Mouse (Mus musculus): Measurements from ENCODE around the gene Slc7a1. TPM values are rescaled to one million over a fixed set of nuclear protein-coding genes. Genes with fewer than 3 reads are reported as not detected.
A peak's percentile ranks its signal among the peaks of the same experiment; 100 is the strongest.

Slc7a1 gene
- polyA plus RNA-seq, 1 experiment from 2014 or later: 48.5 TPM

DNA sequence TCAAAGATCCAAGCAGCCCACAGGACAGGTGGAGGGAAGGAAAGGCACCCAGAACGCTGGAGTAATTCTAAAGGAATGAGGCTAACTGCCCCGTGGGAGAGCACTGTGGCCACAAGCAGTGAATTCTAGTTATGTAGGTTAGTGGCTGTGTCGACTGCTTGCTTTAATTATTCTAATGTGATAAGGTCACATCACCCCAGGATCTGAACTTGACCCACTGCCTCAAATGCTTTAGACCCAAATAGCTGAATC lies 38.0 kb downstream of the Slc7a1 start:
- no peak overlapping the region for H3K4me2 ChIP-seq
- H3K4me3 ChIP-seq: no peak overlapping the region
- no peaks in the 10 kb centered on the region for H3K4me1 ChIP-seq (replicated peaks)
- H3K9ac ChIP-seq: no peak overlapping the region
- H3K9me3 ChIP-seq: no peaks in the 10 kb centered on the region
- no peak for ATAC-seq (ENCODE audit: low FRiP score, low read depth)
- H3K27me3 ChIP-seq: no peaks in the 10 kb centered on the region
- WGBS: 61% methylated on average over 3 of the region's 3 CpGs
- H3K27ac ChIP-seq (replicated peaks): no peak overlapping the region
- no peaks in the 10 kb centered on the region for H3K36me3 ChIP-seq

DNA sequence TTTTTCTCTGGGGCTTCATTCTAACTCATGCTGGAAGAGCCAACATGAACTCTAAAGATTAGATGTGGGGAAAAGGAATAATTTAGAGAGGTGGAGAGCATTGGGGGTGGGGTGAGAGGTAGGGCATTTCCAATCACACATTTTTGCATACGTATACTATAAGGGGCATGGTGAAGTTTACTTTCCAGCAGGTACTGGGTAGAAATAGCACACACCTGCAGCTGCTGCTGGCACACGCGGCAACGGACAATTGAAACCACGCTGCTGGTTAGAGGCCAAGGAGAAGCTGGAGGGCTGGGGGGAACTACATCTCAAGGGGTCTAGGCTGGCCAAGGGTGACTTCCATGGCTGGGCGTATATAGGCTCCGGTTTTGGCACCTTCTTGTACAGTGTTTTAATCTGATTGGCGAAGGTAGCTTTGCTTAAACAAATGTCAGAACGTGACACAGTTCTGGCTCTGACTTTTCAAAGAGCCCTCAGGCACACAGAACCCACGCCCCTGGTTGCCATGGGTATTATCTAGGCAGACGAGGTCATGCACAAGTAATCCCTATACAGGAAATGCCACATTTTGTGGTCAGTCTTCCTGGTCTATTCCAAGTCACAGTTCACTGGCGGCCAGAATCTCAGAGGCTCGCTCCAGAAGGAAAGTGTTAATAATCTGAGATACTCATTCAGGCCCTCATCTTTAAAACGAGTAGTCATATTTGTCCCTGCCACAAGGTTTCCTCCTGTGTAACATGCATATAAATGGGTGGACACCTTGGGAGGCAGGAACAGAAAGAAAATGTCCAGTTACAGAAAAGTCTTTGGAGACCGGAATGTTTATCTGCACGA lies 38.6 kb downstream of the Slc7a1 start:
- H3K27ac ChIP-seq (replicated peaks): no peak overlapping the region
- 76% methylated on average over 16 of the region's 16 CpGs for WGBS
- no peaks in the 10 kb centered on the region for H3K9me3 ChIP-seq
- no peak for ATAC-seq (ENCODE audit: low FRiP score, low read depth)
- H3K27me3 ChIP-seq: no peaks in the 10 kb centered on the region
- H3K4me2 ChIP-seq: no peak overlapping the region
- no peak overlapping the region for H3K4me3 ChIP-seq
- no peaks in the 10 kb centered on the region for H3K36me3 ChIP-seq
- no peaks in the 10 kb centered on the region for H3K4me1 ChIP-seq (replicated peaks)
- H3K9ac ChIP-seq: no peak overlapping the region

DNA sequence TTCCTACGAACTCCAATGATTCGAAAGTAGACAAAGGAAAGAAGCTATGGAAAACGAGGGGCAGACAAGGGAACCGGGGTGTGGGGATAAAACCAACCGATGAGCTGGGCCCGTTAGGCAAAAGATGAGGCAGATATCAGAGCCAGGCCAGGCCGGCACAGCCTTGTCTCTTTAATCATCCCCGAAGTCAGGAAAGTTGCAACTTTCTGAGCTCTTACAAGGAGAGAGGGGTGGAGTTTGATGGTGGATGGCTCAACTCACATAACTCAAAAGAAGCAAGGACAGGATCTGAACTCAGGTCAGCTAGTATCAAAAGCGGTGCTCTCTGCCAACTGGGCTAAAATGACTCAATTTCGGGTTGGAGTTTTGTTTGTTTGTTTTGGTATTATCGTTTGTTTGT lies 40.6 kb downstream of the Slc7a1 start:
- 94% methylated on average over 11 of the region's 11 CpGs for WGBS
- H3K9me3 ChIP-seq: no peaks in the 10 kb centered on the region
- no peaks in the 10 kb centered on the region for H3K27me3 ChIP-seq
- H3K4me3 ChIP-seq: no peak overlapping the region
- H3K27ac ChIP-seq (replicated peaks): no peak overlapping the region
- no peak for ATAC-seq (ENCODE audit: low FRiP score, low read depth)
- H3K36me3 ChIP-seq: no peaks in the 10 kb centered on the region
- no peak overlapping the region for H3K4me2 ChIP-seq
- no peaks in the 10 kb centered on the region for H3K4me1 ChIP-seq (replicated peaks)
- H3K9ac ChIP-seq: no peak overlapping the region

DNA sequence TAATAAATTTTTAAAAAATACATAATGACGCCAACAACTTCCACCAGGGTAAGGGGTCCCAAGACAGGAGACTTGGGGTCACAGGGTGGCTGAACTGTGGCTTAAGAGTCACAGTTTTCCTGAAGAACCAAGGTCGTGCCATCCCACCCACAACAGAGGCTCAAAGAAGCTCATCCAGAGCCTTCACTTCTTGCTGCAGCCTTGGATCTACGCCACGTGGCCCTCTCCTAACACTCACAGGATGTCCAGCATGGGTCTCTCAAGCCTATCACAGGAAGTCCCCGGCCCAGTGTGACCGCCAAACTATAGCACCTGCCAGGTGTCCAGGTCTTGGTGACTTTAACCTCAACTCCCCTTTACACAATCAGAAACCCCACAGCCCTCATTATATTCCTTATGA lies 42.5 kb downstream of the Slc7a1 start:
- H3K27me3 ChIP-seq: no peaks in the 10 kb centered on the region
- no peaks in the 10 kb centered on the region for H3K36me3 ChIP-seq
- H3K4me1 ChIP-seq (replicated peaks): no peaks in the 10 kb centered on the region
- no peak overlapping the region for H3K27ac ChIP-seq (replicated peaks)
- no peak overlapping the region for H3K4me2 ChIP-seq
- 88% methylated on average over 6 of the region's 6 CpGs for WGBS
- H3K4me3 ChIP-seq: no peak overlapping the region
- H3K9ac ChIP-seq: no peak overlapping the region
- ATAC-seq (ENCODE audit: low FRiP score, low read depth): no peak
- H3K9me3 ChIP-seq: no peaks in the 10 kb centered on the region

DNA sequence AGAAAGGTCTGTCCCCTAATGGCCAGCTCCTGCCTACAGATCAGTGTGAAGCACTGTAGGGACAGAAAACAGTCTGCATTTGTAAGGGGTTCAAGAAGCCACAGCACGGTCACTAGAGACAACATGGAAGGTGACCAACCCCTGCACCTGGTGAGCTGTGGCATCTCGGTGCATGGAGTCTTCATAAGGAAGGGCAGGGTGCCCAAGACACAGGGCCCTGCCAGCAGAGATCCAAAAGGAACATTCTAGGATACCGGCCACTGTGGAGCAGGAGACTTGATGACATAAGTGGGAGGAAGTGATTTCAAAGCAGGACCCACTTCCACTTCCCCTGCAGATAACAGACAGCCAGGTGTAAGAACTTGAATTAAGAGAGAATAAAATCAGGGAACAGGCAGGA lies 43.9 kb downstream of the Slc7a1 start:
- Histone ChIP-seq H3K27ac (replicated peaks) (no peak overlapping the region), H3K9me3 (no peaks in the 10 kb centered on the region), H3K27me3 (no peaks in the 10 kb centered on the region), H3K4me1 (replicated peaks) (no peaks in the 10 kb centered on the region), H3K4me3 (no peak overlapping the region), H3K9ac (no peak overlapping the region), H3K4me2 (no peak overlapping the region), H3K36me3 (no peaks in the 10 kb centered on the region)
- 97% methylated on average over 3 of the region's 3 CpGs for WGBS
- ATAC-seq (ENCODE audit: low FRiP score, low read depth): no peak

DNA sequence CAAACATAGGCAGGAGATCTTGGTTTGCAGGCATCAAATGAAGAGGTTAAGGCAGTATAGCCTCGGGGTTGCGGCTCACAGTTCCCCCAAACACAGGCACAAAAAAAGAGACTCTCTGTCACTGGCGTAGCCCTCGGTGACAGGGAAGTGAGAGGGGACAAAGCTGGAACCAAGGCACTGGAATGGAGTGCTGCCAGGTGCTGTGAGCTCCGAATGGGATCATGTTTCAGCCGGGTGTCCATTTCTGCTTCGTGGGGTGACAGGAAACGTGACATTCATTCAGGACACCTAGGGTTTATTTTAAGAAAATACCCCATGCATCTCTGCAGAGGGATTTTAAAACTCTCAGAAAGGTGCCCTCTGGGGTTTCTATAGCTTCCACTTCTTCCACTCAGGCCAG lies 45.2 kb downstream of the Slc7a1 start:
- Histone ChIP-seq H3K4me2 (no peak overlapping the region), H3K27me3 (no peaks in the 10 kb centered on the region), H3K9me3 (no peaks in the 10 kb centered on the region), H3K4me1 (replicated peaks) (peaks cover 7% of the 10 kb centered on the region), H3K4me3 (no peak overlapping the region), H3K9ac (no peak overlapping the region), H3K27ac (replicated peaks) (no peak overlapping the region), H3K36me3 (no peaks in the 10 kb centered on the region)
- no peak for ATAC-seq (ENCODE audit: low FRiP score, low read depth)
- WGBS: 65% methylated on average over 8 of the region's 8 CpGs

DNA sequence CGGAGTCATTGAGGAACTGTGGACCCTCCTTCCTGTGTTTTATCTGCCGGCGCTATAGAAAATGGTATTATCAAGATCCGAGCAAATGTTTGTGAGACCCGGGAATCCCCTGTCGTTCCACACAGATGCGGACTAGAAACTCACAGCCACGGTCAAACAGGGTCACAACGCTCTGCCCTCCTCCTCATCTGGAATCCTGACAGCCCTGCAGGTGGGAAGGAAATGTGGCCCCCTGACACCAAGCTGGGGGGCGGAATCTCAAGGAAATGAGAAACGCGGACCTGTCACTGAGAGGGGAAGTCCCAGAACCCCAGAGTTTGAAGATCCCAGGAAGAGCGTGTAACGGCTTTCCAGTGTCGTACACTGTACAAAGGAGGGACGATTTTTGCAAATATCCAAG lies 46.3 kb downstream of the Slc7a1 start:
- Histone ChIP-seq H3K27me3 (no peaks in the 10 kb centered on the region), H3K9ac (no peak overlapping the region), H3K4me2 (no peak overlapping the region), H3K9me3 (no peaks in the 10 kb centered on the region), H3K27ac (replicated peaks) (no peak overlapping the region), H3K4me3 (no peak overlapping the region), H3K36me3 (no peaks in the 10 kb centered on the region), H3K4me1 (replicated peaks) (peaks cover 13% of the 10 kb centered on the region)
- 78% methylated on average over 16 of the region's 16 CpGs for WGBS
- ATAC-seq (ENCODE audit: low FRiP score, low read depth): no peak

DNA sequence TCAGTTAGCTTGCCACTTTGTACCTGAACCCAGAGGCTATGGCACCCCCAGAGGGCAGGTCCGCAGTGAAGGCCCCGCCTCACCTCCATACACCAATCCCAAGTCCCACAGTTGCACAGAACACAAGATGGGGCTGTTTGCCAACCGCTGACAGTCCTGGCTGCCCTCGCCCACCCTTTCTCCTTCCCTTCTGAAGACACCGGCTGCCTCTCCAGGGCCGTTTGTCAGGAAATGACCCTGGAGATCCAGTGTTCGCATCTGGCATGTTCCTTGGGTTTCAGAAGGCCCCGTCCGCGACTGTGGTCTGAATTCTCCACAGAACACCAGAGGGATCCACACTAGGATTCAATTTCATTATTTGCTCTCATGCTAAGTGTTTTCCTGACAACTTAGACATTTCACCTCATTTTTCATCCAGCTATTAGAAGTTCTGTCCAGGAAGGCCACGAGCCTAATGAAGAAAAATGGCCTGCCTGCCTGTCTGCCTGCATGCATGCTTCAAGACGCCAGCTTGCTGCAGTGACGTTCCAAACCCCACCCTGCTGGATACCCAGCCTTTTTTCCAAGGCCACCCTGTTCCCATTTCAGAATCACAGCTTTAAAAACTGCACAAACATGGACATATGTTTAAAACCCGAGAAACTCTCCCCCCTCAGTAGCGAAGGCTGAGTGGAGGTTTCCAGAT lies 50.2 kb downstream of the Slc7a1 start:
- H3K4me2 ChIP-seq: no peak overlapping the region
- 45% methylated on average over 15 of the region's 15 CpGs for WGBS
- H3K4me1 ChIP-seq (replicated peaks): peaks cover 13% of the 10 kb centered on the region
- H3K9me3 ChIP-seq: no peaks in the 10 kb centered on the region
- ATAC-seq (ENCODE audit: low FRiP score, low read depth): peak; percentile 52
- no peak overlapping the region for H3K9ac ChIP-seq
- H3K27me3 ChIP-seq: no peaks in the 10 kb centered on the region
- H3K27ac ChIP-seq (replicated peaks): peak overlapping the region; percentile 57
- H3K4me3 ChIP-seq: no peak overlapping the region
- H3K36me3 ChIP-seq: 0 out of 2 replicates have a peak, but pooled peaks cover 3% of the 10 kb centered on the region

DNA sequence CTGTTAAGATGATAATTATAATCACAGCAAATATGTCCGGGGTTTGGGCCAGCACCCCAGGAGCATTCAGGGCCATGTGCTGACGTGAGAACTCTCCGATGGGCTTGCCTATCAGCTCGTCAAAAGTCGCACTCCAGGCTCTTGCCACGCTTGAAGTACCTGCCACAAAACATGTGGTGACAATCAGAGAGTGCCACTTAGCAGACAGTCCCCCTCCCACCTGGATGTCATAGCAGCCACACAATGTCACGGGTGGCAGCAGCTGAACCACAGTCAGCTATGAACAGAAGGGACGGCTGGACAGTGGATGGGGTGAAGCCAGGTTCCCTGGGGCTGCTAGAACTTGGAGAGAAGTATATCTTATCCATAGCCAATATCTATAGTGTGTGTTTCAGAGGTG lies 51.6 kb downstream of the Slc7a1 start:
- H3K27me3 ChIP-seq: no peaks in the 10 kb centered on the region
- WGBS: 63% methylated on average over 8 of the region's 8 CpGs
- 0 out of 2 replicates have a peak, but pooled peaks cover 3% of the 10 kb centered on the region for H3K36me3 ChIP-seq
- H3K4me3 ChIP-seq: no peak overlapping the region
- no peak overlapping the region for H3K27ac ChIP-seq (replicated peaks)
- no peak overlapping the region for H3K4me2 ChIP-seq
- H3K9ac ChIP-seq: no peak overlapping the region
- no peaks in the 10 kb centered on the region for H3K9me3 ChIP-seq
- no peak for ATAC-seq (ENCODE audit: low FRiP score, low read depth)
- peaks cover 13% of the 10 kb centered on the region for H3K4me1 ChIP-seq (replicated peaks)

DNA sequence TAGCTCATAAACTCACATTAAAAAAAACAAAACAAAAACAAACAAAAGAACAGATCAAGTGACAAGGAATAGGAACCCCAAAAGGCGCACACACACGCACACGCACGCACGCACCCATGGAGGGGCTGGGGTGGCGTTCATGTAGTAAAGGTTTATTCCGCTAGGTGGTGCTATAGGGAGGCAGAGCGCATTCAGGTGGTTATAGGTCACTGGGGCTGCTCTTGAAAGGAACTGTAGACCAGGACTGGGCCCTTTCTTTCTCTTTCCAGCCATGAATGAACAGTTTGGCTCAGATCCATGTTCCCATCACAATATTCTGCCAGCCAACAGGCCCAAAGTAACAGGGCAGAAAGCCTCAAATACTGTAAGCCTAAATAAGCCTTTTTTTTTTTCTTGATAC lies 53.2 kb downstream of the Slc7a1 start:
- Histone ChIP-seq H3K9ac (no peak overlapping the region), H3K27me3 (no peaks in the 10 kb centered on the region), H3K36me3 (0 out of 2 replicates have a peak, but pooled peaks cover 3% of the 10 kb centered on the region), H3K27ac (replicated peaks) (no peak overlapping the region), H3K4me2 (no peak overlapping the region), H3K4me1 (replicated peaks) (peaks cover 25% of the 10 kb centered on the region), H3K4me3 (no peak overlapping the region), H3K9me3 (no peaks in the 10 kb centered on the region)
- no peak for ATAC-seq (ENCODE audit: low FRiP score, low read depth)
- WGBS: 85% methylated on average over 8 of the region's 8 CpGs

DNA sequence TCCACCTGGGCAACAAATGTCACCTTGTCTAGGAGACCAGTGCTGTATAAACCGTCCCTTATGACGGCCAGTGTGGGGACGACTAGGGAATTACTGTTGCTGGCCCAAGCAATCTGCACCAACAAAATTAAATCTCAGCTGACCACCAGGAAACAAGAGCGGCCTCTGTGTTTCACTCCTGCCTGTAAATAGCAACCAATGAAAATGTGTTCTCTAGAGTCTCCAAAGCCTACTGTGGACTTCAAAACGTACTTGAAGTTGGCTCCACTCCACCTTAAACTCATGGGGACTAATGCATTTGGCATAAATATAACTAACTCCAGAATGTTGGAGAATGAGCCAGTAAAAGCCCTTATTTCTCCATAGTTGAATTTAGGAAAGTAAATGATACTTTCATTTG lies 55.3 kb downstream of the Slc7a1 start:
- no peak overlapping the region for H3K27ac ChIP-seq (replicated peaks)
- no peak overlapping the region for H3K4me2 ChIP-seq
- ATAC-seq (ENCODE audit: low FRiP score, low read depth): no peak
- no peaks in the 10 kb centered on the region for H3K27me3 ChIP-seq
- no peak overlapping the region for H3K9ac ChIP-seq
- peaks cover 17% of the 10 kb centered on the region for H3K4me1 ChIP-seq (replicated peaks)
- H3K9me3 ChIP-seq: no peaks in the 10 kb centered on the region
- WGBS: 83% methylated on average over 5 of the region's 5 CpGs
- H3K36me3 ChIP-seq: 0 out of 2 replicates have a peak, but pooled peaks cover 3% of the 10 kb centered on the region
- H3K4me3 ChIP-seq: no peak overlapping the region

DNA sequence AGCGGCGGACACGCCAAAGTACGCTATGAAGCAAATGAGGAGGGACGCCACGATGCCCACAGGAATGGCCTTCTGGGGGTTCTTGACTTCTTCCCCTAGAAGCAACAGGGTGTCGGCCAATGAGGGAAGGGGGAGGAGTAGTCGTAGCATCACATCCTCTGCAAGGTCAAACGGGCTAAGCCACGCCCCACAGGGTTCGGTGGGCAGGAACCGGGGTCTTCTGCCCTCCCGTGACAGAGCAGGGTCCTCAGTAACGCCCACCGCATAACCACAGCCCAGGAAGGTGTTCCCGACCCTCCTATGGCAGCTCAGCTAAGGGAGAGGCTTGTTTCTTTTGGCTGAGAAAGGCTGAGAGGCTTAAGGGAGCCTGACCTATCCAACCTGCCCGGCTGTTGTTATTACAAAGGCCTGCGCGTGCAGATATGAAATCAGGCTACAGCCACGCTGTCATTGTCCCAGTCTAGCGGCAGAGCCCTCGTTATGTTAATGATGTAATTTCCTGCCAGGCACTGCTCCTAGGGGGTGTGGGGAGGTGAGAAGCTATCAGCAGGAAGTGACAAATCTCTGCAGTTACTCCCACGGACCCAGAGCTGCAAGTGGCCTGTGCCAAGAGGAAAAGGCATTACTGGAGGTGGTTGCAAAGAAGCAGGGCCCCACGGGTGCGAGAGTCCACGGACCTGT lies 57.5 kb downstream of the Slc7a1 start:
- WGBS: 40% methylated on average over 26 of the region's 26 CpGs
- peak overlapping the region; percentile 65 for H3K27ac ChIP-seq (replicated peaks)
- peaks cover 12% of the 10 kb centered on the region for H3K4me1 ChIP-seq (replicated peaks)
- no peaks in the 10 kb centered on the region for H3K9me3 ChIP-seq
- H3K9ac ChIP-seq: 0 out of 2 replicates have a peak overlapping the region, but pooled peaks have one; percentile 17
- H3K36me3 ChIP-seq: 0 out of 2 replicates have a peak, but pooled peaks cover 3% of the 10 kb centered on the region
- no peaks in the 10 kb centered on the region for H3K27me3 ChIP-seq
- H3K4me2 ChIP-seq: peak overlapping the region; percentile 38
- peak overlapping the region; percentile 15 for H3K4me3 ChIP-seq
- peak; percentile 77 for ATAC-seq (ENCODE audit: low FRiP score, low read depth)

All from hindbrain, embryonic 15.5 days (tissue).